Mouse (Mus musculus): ENCODE measurements around the gene Snx3.
A peak's percentile ranks its signal among the peaks of the same experiment; 100 is the strongest.

The Snx3 gene

DNA sequence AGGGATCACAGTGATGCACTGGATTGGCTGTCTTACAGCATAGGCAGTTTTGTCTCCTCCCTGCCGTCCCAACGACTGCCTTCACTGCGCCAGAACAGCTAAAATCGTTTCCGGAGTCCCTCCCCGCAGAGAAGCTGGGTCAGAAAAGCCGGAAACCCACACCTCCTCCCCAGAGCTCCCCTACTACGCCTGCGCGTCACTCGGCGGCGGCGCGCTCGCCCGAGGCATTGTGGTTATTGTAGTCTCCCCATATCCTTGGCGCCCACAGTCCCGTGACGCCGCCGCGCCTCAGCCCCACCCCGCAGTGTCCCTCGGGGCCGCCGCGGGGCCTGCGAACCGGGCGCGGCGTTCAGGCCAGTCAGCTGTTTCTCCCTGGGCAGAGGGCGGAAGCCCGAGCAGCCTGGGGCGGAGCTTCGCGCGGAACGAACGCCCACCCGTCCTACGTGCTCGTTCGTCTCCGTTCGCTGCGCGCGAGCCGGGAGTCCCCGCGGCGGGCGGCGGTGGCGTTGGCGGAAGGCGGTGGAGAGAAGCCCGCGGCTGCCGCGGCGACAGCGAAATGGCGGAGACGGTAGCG is at the start of gene Snx3:
Gene Snx3 (plus strand): TSS at position 256 of the 574 bp plus-strand sequence.
- peak; percentile 98 for DNase-seq (ENCODE audit: low read depth, low spot score)

DNA sequence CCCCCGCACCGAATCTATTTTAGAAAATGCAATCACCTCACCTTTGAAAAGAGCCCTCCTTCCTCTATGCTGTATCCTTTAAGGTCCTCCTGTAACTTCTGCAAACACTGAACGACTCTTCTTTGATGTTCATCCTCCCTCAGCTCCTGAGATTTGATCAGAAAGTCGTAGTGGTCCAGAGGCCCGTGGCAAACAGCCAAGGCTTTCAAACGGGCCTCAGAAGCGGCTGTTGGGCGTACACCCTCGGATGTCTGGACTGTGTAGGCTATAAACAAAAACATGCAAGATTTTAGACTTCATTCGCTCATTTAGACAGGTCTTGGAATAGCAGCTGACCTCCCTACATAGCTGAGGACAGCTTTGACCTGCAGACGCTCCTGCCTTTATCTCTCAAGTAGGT is 47.6 kb upstream of the Snx3 start:
- DNase-seq (ENCODE audit: low read depth, low spot score), result no peak

DNA sequence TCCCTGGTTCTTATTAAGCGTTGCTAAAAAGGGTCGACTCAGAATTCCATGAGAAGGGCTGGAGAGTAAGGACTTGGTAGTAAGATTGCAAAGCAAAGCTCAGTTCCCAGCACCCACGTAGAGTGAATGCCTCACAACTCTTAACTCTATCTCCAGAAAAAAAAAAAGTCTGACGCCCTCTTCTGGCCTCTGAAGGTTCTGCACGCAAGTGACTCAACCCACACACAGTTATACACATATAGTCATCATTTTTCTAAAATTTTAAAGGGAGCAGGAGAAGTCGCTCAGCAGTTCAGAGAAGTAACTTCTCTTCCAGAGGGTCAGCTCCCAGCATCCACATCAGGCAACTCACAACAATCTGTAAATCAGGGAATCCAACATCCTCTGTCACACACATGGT is 47.1 kb upstream of the Snx3 start:
- DNase-seq (ENCODE audit: low read depth, low spot score), result no peak

DNA sequence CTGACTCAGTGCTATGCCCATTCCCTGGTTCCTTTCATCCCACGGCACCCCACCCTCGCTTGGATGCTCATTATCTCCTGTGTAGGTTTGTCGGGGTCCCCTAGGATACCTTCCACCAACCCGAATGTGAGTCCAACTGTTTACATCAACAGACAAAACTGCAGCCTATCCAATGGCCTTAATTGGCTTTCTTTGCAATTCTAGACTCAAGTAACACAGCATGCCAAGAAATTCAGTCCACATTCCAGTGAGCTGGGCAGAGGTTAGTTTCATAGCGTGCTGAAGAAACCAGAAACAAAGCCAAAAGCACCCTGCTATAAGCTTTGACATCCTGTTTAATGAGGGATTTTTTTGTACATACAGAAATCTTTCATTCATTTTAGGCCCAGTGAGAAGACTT is 45.8 kb upstream of the Snx3 start:
- peak; percentile 20 for DNase-seq (ENCODE audit: low read depth, low spot score)

DNA sequence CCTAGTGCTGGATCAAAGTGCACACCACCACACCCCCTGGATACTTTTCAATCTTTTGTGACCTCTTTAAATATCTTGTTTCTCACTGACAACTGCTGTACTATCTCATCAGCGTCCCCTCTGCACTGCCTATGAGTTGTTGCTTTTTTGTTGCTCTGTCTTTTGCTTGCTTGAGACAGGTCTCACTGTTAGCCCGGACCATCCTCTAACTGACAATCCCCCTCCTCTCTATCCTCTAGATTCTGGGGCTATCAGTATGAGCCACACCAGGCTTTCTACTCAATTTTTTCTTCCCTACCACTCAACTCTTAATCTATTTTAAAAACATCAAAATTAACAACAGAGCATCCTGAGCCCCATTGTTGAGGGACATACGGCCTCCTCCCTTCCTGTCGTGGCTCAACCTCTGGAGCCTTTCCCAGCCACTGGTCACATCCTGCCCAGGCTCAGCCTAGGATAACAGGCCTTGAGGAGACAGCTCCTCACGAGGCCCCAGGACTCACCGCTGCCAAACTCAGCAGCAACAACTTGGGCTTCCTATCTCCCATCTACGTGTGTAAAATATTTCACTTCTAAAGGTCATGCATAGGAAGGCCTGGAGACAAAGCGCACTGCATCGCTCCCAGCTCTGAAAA is 44.2 kb upstream of the Snx3 start:
- DNase-seq (ENCODE audit: low read depth, low spot score), result peak; percentile 61

DNA sequence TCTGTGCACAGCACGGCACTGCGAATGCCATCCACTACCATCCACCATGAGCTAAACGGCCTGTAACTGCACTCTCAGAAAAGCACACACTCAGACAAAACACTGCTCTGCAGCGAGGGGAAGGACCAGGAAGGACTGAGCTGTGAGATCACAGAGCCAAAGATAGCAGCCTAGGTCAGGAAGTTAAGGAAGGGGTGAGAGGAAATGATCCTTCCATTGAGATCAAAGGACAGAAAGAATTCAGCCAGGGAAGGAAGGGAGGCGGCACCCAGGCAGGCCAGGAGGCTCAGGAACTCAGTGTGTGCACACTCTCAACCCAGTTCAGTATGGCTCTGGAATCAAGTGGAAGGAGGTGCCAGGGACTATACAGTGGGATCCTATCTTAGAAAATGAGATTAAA is 37.6 kb upstream of the Snx3 start:
- no peak for DNase-seq (ENCODE audit: low read depth, low spot score)

DNA sequence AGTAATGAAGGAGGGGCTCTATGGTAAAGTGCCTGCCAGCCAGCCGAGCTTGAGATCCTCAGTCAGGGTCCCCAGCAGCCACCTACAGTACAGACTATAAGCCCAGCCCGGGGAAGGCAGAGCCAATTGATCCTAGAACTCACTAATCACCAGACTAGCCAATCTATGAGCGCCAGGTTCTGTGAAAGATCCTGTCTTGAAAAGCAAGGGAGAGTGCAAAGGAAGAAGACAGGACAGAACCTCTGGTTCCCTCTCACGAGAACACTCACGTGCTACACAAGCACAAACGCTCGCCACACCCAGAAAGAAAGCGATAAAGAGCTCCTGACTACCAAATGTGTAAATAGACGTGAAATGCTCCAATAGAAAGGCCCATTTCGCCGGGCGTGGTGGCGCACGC is 37.0 kb upstream of the Snx3 start:
- no peak for DNase-seq (ENCODE audit: low read depth, low spot score)

DNA sequence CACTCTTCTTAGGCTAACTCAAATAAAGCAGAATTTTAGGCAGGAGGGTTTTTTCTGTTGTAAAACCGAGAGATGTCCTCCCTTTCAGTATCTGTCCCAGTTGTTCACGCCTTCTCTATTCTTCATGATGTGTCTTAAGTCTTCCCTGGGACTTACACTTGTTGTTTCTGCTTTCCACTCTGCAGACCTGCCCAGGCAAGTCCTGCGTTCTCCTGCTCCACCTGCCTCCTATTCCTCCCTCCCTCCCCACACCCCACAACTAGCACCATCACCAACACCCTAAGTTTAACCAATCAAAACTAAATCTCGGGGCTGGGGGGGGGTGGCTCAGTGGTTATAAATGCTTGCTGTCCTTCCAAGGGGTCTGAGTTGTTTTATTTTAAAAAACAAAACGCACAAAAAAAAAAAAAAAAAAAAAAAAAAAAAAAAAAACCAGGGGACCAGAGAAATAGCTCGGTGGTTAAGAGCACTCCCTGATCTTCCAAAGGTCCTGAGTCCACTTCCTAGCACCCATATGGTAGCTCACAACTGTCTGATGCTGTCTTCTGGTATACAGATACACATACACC is 26.8 kb upstream of the Snx3 start:
- no peak for DNase-seq (ENCODE audit: low read depth, low spot score)

DNA sequence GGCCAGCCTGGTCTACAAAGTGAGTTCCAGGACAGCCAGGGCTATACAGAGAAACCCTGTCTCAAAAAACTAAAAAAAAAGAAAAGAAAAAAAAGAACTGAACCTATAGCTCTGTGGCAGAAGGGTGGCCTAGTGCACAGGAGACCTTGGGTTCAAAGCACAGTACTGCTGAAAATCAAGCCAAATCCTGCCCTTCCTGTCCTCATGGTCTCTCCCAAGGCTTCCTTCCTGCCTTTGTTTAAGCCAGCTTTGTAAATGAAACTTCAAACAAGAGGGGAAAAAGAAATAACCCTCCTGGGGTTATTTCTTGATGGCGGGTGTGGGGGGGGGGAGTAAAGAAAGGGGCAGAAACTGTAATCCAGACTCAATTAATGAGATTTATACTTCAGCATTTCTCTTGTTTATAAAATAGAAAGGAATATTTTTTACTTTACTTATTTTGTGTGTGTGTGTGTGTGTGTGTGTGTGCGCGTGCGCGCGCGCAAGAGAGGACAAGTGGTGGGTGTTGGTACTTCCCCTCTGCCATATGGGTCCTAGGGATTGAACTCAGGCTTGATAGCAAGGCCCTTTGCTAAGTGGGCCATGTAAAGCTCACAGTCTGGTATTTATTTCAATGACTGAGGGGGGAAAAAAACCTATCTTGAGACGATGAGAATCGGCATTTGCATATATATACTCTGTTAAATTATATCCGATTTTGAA is 24.9 kb upstream of the Snx3 start:
- no peak for DNase-seq (ENCODE audit: low read depth, low spot score)

DNA sequence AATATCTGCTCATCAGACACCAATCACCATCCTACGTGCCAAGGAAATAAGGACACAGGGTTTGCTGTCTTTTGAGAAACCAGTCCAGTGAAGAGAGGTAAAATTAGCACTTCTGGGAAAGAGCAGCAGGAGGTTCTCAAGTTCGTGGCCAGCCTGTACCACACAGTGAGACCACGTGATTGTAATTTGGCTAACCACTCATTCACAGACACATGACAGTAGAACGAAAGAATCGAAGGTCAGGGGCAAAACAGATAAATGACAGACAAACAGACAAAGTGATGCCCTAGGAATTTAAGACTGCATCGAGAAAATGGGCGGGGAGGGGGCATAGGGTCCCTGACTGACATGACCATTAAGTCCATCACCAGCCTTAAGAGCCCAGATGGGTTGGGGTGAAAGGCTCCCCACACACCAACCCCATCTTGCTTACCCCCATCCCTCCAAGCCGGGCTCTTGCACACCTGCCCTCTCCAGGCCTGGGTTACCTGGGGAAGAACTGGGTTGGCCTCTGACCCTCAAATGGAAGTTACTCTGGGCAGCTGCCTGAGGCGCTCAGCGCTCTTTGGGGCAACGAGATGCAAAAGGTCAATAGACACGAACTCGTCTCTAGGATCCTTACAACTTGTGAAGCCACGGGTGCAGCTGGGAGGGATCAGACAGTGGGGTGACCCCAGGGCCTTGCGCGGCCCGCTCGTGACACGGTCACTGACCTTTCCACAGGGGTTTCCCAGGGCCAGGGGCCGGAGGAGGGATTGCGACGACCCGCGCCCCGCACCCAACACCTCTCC is 24.1 kb upstream of the Snx3 start:
- peak; percentile 39 for DNase-seq (ENCODE audit: low read depth, low spot score)

DNA sequence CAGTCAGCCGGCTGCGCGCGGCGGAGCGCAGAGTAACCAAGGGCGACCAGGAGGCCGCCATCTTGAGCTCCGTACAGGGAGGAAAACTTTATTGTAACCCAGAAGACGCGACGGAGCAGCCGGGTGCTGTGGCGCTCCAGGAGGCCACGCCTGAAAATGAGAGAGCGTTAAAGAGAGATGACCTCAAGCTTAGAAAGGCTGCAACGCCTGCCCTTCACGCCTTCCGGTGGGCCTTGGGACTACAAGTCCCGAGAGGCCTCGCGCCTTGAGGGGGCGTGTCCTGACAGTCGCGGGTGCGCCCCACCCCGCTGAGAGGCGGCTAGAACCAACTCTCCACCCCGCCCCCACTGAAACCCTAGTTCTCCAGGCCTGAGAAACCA is 23.5 kb upstream of the Snx3 start, which contains the start of gene Afg1l:
Gene Afg1l (minus strand): TSS at position 225 of the 380 bp plus-strand sequence.
- DNase-seq (ENCODE audit: low read depth, low spot score), result peak; percentile 97

DNA sequence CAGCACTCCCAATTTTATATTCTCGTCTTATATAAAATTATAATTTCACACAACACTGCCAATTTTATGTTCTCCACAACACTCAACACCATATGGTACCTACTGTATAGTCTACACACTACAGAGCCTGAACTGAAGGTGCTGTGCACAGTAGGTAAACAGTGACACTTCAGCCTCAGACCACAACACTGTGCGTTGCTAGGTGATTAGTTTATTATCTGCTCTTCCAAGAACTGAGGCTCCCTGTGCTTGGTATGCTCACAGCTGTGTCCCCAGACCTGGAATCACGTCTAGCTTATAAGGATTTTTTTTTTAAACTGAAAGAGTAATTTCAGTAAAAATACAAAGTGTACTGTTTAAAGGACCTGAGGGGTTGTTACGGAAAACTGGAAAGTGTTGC is 21.1 kb upstream of the Snx3 start:
- no peak for DNase-seq (ENCODE audit: low read depth, low spot score)

DNA sequence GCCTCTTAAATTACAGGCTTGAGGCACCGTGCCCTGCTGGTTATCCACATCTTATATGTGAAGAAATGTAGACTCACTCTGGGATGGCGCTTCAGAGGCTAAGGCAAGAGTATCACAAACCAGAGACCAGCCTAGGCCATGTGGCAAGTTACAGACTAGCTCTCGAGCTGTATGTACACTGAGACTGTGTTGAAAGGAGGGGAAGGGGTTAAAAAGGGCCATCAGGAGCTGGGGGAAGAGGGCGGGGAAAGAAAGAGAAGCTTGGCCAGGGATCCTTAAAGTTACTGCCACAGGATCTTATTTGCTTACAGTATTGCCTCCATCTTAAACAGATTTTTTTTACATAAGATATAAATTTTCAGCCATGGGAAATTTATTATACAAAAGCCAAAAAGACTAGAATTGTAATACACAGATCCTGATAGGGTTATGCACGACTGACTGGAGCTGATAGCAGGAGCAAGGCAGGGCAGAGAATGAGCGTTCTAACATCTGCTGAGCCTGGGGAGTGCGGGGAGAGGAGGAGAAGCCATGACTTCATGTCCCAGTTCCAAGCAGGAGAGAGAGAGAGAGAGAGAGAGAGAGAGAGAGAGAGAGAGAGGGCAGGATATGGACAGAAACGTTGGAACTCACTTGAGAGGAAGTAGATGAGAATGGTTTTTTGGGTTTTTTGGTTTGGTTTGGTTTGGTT is 13.1 kb upstream of the Snx3 start:
- DNase-seq (ENCODE audit: low read depth, low spot score), result no peak

DNA sequence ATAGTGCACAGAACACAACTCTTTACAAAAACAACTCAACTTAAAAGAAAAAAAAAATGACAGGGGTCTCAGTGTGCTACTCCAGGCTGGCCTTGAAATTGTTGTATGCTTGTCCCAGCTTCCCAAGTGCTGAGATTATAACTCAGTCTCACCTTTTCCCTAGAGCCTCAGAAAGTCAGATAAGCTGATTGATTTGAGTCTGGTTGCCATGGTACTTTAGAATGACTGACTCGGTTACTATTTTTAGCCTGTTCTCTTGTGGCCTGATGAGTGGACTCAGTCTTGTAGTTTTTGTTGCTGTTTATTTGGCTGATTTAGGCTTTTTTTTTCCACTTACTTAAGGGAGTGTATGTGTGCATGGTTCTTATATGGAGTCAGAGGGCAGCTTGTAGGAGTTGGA is 10.7 kb upstream of the Snx3 start:
- DNase-seq (ENCODE audit: low read depth, low spot score), result peak; percentile 61

DNA sequence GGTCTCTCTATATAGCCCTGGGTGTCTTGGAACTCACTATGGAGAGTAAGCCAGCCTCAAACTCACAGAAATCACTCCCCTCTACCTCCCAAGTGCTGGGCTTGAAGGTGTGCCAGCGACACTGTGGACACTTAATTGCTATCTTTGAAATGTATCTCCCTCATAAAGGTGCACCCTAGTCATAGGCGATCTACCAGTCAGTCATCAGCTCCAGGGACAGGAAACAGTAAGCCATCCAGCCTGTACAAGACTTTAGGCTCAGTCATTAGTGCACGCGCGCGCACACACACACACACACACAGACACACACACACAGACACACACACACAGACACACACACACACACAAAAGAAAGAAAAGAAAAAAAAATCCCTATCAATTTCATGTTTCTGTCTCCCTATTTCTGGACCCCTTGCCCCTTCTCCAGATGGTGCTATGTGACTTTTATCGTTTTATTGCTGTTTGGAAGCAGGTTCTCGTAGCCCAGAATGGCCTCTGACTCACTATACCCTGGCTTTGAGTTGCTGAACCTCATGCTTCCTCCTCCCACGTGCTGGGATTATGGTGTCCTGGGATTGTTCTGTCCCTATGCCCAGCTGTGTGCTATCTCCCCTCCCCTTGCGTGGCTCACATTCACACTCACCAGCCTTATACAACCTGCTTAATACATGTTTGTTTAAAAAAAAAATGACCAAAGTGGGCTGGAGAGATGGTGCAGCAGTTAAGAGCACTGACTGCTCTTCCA is 9.6 kb upstream of the Snx3 start:
- peak; percentile 16 for DNase-seq (ENCODE audit: low read depth, low spot score)

DNA sequence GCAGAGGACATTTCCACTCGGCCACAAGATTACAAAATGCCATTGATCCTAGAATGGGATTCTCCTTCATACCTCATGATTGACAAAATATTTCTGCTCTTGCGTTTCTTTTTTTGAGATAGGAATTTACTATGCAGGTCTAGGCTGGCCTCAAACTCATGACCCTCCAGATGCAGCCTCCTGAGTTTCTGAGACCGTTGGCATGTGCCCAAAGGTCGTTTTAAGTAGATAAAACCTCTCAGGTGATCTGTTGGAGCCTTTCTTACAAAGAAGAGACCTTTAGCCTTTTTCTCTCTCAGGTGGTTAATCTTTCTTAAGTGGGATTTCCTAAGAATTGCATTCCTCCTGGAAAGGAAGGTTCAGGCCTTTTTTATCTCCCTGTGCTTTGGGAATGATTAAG is 8.8 kb upstream of the Snx3 start:
- no peak for DNase-seq (ENCODE audit: low read depth, low spot score)

DNA sequence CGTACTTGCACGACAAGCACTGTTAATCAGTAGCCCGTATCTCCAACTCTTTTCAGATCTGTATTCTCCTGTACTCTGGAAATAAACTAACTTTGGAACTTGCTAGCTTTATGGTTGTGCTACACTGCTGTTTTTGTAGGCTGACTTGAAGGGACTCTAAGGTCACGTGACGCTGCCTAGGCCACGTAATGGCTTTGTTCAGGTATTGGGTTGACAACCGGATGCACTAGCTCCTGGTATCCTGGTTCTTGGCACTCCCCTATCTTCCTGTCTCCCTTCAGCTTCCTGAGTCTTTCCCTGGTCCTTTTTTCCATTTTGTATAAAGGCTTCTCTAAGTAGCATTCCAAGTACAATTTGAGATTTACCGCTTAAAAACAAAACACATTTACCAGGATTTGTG is 1.2 kb upstream of the Snx3 start:
- no peak for DNase-seq (ENCODE audit: low read depth, low spot score)

DNA sequence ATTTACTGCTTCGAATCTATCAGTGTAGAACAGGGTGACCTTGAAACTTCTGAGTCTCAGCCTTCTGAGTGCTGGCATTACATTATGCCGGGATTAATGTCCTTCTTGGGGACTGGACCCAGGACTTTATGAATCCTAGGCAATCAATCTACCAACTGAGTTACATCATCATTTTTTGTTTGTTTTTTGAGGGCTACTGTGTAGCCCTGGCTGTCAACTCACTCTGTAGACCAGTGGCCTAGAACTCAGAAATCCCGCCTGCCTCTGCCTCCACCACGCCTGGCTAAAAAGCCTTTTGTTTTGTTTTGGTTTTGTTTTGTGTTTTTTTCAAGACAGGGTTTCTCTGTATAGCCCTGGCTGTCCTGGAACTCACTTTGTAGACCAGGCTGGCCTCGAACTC is 669 bp upstream of the Snx3 start:
- DNase-seq (ENCODE audit: low read depth, low spot score), result peak; percentile 14

DNA sequence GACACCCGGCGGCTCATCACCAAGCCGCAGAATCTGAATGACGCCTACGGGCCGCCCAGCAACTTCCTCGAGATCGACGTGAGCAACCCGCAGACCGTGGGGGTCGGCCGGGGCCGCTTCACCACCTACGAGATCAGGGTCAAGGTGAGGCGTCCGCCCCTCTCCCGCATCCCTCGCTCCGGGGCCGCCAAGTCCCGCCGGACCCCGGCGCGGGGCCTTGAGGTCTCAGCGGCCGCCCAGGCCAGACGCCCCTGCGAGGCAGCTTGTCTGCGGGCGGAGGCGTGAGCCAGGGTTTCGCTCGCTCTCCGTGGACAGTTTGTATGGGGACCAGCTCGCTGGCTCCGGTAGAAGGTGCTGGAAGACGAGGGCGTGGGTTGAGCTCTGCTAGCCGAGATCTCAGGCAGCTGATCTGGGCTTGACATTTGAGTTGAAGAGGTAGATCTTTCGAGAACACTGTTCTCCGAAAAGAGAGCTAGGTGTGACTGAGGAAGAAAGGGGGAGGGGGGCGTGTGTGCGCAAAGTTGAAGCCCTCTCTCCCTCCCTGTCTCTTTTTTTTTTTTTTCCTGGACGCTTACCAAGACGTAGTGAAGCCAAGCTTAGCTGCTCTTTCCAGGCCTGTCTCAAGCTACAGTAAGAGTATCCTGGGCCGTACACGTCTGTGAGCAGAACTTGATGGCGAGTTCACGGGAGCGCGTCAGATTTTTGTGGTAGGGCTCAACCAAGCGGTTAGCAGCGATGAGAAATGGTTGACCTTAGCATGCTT is 700 bp downstream of the Snx3 start:
- DNase-seq (ENCODE audit: low read depth, low spot score), result peak; percentile 75

DNA sequence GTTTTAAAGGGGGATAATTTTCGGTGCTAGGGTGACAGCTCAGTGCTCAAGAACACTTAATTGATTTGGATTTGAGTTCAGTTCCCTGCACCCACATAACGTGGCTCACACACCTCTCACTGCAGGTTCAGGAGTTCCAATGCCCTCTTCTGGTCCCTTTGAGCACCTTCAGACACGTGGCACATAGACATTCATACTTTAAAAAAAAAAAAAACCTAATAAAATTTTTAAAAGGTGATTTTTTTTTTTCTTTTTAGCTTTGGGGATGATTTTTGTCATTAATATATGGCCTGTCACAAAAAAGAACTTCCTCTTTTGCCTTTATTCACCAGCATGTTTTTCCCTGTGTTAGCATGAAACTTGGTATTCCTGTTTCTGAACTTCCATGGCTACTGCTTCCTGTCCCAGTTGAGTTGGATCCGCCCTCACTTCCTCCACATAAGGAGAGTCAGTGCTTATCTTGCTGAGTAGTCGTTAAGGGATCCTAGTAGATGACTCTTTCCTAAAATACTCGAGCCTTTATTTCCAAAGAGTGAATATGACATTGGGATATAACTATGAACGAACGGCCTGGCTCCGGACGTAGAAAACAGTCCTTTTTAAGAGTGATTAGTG is 2.4 kb downstream of the Snx3 start:
- DNase-seq (ENCODE audit: low read depth, low spot score), result peak; percentile 16

Measured in 3T3-L1 (cell line).